In the genomic region with DNA sequence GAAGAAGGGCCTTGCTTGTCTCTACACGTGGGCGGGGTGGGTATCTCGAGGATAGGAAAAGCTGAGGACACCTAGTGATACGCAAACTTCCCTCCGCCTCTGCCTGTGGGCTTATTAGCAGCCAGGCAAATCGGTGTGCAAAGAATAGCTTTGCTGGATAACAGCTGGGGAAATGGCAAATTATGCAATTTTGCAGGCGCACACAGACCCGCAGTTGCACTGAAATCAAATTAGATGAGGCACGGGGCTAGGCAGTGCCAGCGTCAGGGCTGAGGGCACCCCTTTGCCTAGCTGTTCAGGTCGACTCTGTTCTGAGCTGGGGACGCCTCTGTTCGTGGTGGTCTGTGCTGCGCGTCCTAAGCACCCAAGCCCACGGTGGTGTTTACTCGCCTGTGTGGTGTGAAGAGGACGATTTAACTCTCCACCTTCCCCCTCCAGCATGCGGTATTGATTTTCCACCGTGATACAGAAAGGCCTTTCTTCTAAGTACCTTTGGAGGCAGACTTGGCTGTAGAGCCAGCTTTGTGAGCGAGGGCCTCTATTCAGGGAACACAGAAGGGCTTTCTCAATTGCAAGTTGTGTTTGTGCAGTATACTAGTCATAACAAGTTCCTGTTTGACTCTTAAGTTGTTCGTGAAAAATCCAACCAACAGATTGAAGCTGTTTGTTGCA, we compare ENCODE assay signal across 8 mouse cellular contexts. TPM values are rescaled to one million over a fixed set of nuclear protein-coding genes. Genes with fewer than 3 reads are reported as not detected.
A peak's percentile ranks its signal among the peaks of the same experiment; 100 is the strongest.
DNase-seq lines count a peak whose midpoint lies in the region; ATAC-seq and TF ChIP-seq lines count a peak whose summit lies in the region.

No protein-coding gene starts in this region.

- peak overlapping the region; percentile 28; the same call in 1 of the 2 replicates for H3K9ac ChIP-seq in limb, embryonic 14.5 days (ENCODE audit: low read depth, low read length, severe bottlenecking)

- H3K36me3 ChIP-seq in limb, embryonic 14.5 days (ENCODE audit: control insufficient read depth, insufficient read depth, low read length): no peaks in the 10 kb centered on the region

- 0 out of 2 replicates have a peak overlapping the region, but pooled peaks have one; percentile 10 for H3K4me3 ChIP-seq in limb, embryonic 14.5 days (replicated peaks; ENCODE audit: low read length)

- H3K9me3 ChIP-seq in limb, embryonic 14.5 days (ENCODE audit: control insufficient read depth, low read length): no peaks in the 10 kb centered on the region

- peak; percentile 82 for DNase-seq in heart, adult 11 months
- DNase-seq in heart, adult 8-10 months (ENCODE audit: low spot score): no peak
- DNase-seq in MN1 (ENCODE audit: low spot score): peak; percentile 41
- peak; percentile 42 for DNase-seq in limb, embryonic 14.5 days (ENCODE audit: low spot score)
- peak; percentile 10 for DNase-seq in right cerebral cortex, postnatal 4 days
- DNase-seq in kidney, postnatal 10 days: no peak
- no peak for DNase-seq in cerebellum, adult 9-11 months

- ATAC-seq in frontal cortex, adult (ENCODE audit: low TSS enrichment): peak; percentile 70
- ATAC-seq in limb, embryonic 14.5 days (ENCODE audit: low FRiP score, low read depth): peak; percentile 65

- no peak for TF ChIP-seq POLR2A in limb, embryonic 14.5 days (IDR thresholded peaks at IDR 0.05; ENCODE audit: borderline replicate concordance, extremely low read depth, insufficient read depth, insufficient read length)

- peak overlapping the region; percentile 37 for H3K4me2 ChIP-seq in limb, embryonic 14.5 days (replicated peaks; ENCODE audit: low read depth, low read length, severe bottlenecking)

- no peaks in the 10 kb centered on the region for H3K27me3 ChIP-seq in limb, embryonic 14.5 days (ENCODE audit: control insufficient read depth, insufficient read depth, low read length)

- WGBS in limb, embryonic 14.5 days: 36% methylated on average over 22 of the region's 22 CpGs

- H3K4me1 ChIP-seq in limb, embryonic 14.5 days (ENCODE audit: control insufficient read depth, insufficient read depth, low read length): 0 out of 2 replicates have a peak, but pooled peaks cover 3% of the 10 kb centered on the region

- 0 out of 2 replicates have a peak overlapping the region, but pooled peaks have one; percentile 29 for H3K27ac ChIP-seq in limb, embryonic 14.5 days (replicated peaks; ENCODE audit: low read depth, low read length)

RNA-seq across cellular contexts. Expression of gene 9330182O14Rik, which starts 19.4 kb away (rescaled TPM):
- total RNA-seq in heart, adult 8-10 months (2022): not detected
- not detected in 2 replicates for polyA plus RNA-seq in limb, embryonic 14.5 days (2012; rRNA removed)
- not detected in 2 replicates for polyA plus RNA-seq in limb, embryonic 14.5 days (2014; fragmentation: Nextera tagmentation; extraction: Ambion mirVana)

Comparison
In these comparisons a context has a peak if more than half of its experiments do, and no peak if none do; other contexts are left out.
1. DNase-seq: peak in heart, adult 11 months (single experiment), MN1 (single experiment), limb, embryonic 14.5 days (single experiment) and right cerebral cortex, postnatal 4 days (single experiment); none in heart, adult 8-10 months (single experiment), kidney, postnatal 10 days (single experiment) and cerebellum, adult 9-11 months (single experiment).